Mouse (Mus musculus) midbrain, embryonic 15.5 days (tissue): ENCODE results near the gene Rnasel. TPM values are rescaled to one million over a fixed set of nuclear protein-coding genes. Genes with fewer than 3 reads are reported as not detected.
"Not testable (repeated sequence)": the region's sequence is repeated elsewhere in the genome, so short reads cannot be mapped to it uniquely, and the experiment has no call there.

Source experiments
- ATAC-seq: fragments of 200-750 bp; cut with Nextera tagmentation; replicated peaks from 2 replicates; pipeline ENCODE4 v1.8.0; 2017; ENCODE audit warnings: moderate TSS enrichment
- H3K27ac ChIP-seq: fragments of 300-500 bp; sonication (generic); 2 replicates; pipeline ENCODE4 v1.5.1; 2015; ENCODE audit warnings: mild to moderate bottlenecking, inconsistent platforms
- H3K27me3 ChIP-seq: fragments of 300-500 bp; sonication (generic); replicated peaks from 2 replicates; pipeline ENCODE4 v1.6.1; 2015; ENCODE audit warnings: inconsistent platforms
- H3K36me3 ChIP-seq: fragments of 300-500 bp; sonication (generic); replicated peaks from 2 replicates; pipeline ENCODE4 v1.6.1; 2015; ENCODE audit warnings: inconsistent platforms
- H3K4me1 ChIP-seq: fragments of 300-500 bp; sonication (generic); 2 replicates; pipeline ENCODE4 v1.6.1; 2015; ENCODE audit warnings: inconsistent platforms
- H3K4me2 ChIP-seq: fragments of 300-500 bp; sonication (generic); 2 replicates; pipeline ENCODE4 v1.6.1; 2015; ENCODE audit warnings: inconsistent platforms, mild to moderate bottlenecking, moderate library complexity
- H3K4me3 ChIP-seq: fragments of 300-500 bp; sonication (generic); 2 replicates; pipeline ENCODE4 v1.5.1; 2015; ENCODE audit warnings: mild to moderate bottlenecking, inconsistent platforms
- H3K9ac ChIP-seq: fragments of 300-500 bp; sonication (generic); 2 replicates; pipeline ENCODE4 v1.6.1; 2015; ENCODE audit warnings: mild to moderate bottlenecking, inconsistent platforms
- H3K9me3 ChIP-seq: fragments of 300-500 bp; sonication (generic); 2 replicates; pipeline ENCODE4 v1.6.1; 2016; ENCODE audit warnings: inconsistent platforms
- WGBS: fragments of 180-500 bp; shearing (Covaris S2); methylation state at CpG from one replicate; pipeline ENCODE4 v1.1.7; 2015; ENCODE audit warnings: mixed read lengths; 5-methylcytosine and 5-hydroxymethylcytosine counted together
- polyA plus RNA-seq: library from polyadenylated mRNA; unstranded; fragments of >200 nt; fragmentation: Nextera tagmentation; extraction: Ambion mirVana; gene quantifications from 2 replicates; pipeline ENCODE4 v1.2.1, GENCODE M21; 2015

The Rnasel gene
- polyA plus RNA-seq, 1 experiment from 2014 or later: 48.3 TPM

DNA sequence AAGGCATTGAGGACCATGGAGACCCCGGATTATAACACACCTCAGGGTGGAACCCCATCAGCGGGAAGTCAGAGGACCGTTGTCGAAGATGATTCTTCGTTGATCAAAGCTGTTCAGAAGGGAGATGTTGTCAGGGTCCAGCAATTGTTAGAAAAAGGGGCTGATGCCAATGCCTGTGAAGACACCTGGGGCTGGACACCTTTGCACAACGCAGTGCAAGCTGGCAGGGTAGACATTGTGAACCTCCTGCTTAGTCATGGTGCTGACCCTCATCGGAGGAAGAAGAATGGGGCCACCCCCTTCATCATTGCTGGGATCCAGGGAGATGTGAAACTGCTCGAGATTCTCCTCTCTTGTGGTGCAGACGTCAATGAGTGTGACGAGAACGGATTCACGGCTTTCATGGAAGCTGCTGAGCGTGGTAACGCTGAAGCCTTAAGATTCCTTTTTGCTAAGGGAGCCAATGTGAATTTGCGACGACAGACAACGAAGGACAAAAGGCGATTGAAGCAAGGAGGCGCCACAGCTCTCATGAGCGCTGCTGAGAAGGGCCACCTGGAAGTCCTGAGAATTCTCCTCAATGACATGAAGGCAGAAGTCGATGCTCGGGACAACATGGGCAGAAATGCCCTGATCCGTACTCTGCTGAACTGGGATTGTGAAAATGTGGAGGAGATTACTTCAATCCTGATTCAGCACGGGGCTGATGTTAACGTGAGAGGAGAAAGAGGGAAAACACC lies 4.7 kb downstream of the Rnasel start:
- no peak for ATAC-seq
- Histone ChIP-seq H3K36me3 (peaks cover 19% of the 10 kb centered on the region; the same call in 1 of the 2 replicates), H3K4me2 (no peak overlapping the region), H3K9me3 (no peaks in the 10 kb centered on the region), H3K4me3 (no peak overlapping the region), H3K27ac (no peak overlapping the region), H3K9ac (no peak overlapping the region), H3K27me3 (no peaks in the 10 kb centered on the region), H3K4me1 (peaks cover 27% of the 10 kb centered on the region)
- 81% methylated on average over 25 of the region's 25 CpGs for WGBS

DNA sequence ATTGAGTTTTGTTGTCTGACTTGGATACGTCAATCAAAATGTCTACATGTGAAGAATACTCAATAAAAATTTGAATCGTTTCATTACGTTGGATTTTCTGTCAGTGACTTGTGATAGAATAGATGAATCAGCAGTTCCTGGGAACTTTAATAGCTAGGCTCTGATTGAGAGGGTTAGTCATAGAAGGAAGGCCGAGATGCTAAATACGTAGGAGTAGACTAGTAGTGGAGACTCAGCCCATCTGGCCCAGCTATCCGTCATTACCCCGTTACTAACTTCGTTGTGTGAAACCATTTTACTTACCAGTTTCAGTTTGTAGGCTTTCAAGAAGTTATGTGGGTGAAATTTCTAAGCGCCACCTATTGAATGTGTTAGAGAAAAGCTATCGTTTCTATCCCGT lies 14.9 kb downstream of the Rnasel start:
- H3K27me3 ChIP-seq: no peaks in the 10 kb centered on the region
- H3K4me1 ChIP-seq: no peaks in the 10 kb centered on the region
- no peak overlapping the region for H3K27ac ChIP-seq
- H3K9me3 ChIP-seq: no peaks in the 10 kb centered on the region
- WGBS: 91% methylated on average over 11 of the region's 11 CpGs
- H3K36me3 ChIP-seq: peaks cover 5% of the 10 kb centered on the region; the same call in 1 of the 2 replicates
- no peak for ATAC-seq
- no peak overlapping the region for H3K4me3 ChIP-seq
- H3K9ac ChIP-seq: no peak overlapping the region
- H3K4me2 ChIP-seq: no peak overlapping the region

DNA sequence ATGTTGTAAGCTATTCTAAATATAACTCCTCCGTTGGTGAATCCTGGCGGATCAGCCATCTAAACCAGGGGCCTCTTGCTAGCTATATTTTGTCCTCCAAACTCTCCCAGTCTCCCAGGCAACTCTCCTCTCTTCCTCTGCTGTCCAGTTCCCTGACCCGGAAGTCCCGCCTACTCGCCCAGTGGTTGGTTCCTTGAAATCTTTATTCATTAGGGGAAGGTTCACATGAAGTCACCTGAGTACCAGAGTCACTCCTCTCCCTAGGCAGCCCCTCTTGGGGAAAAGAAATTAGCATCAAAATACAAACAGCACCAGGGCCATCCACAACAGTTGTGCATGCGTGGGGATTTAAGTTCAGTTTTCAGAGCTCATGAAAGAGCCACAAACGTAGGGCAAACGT lies 17.1 kb downstream of the Rnasel start:
- Histone ChIP-seq H3K4me1 (no peaks in the 10 kb centered on the region), H3K27me3 (no peaks in the 10 kb centered on the region), H3K27ac (no peak overlapping the region), H3K9me3 (no peaks in the 10 kb centered on the region), H3K4me2 (no peak overlapping the region), H3K9ac (no peak overlapping the region), H3K36me3 (no peaks in the 10 kb centered on the region), H3K4me3 (no peak overlapping the region)
- ATAC-seq: no peak
- 44% methylated on average over 8 of the region's 8 CpGs for WGBS

DNA sequence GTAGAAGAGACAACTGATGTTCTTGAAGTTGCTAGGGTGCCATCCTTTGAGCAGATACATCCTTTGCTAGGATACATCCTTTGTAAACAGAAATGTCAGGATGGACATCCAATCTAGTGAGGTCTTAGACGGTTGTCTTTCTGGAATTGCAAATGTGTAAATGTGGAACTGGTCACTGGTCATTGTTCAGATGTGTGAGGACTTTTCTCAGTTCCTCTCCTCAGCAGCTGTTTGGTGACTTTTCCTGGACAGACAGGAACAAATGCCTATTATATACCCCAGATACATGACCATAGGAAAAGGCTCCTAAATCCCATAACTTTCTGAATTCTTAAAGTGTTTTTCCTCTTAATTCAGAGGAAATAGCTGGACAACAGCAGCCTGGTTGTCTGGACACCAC lies 18.1 kb downstream of the Rnasel start:
- no peak for ATAC-seq
- H3K27me3 ChIP-seq: no peaks in the 10 kb centered on the region
- H3K4me2 ChIP-seq: no peak overlapping the region
- no peaks in the 10 kb centered on the region for H3K9me3 ChIP-seq
- no peaks in the 10 kb centered on the region for H3K36me3 ChIP-seq
- H3K4me1 ChIP-seq: no peaks in the 10 kb centered on the region
- H3K4me3 ChIP-seq: no peak overlapping the region
- WGBS: 97% methylated on average over 1 of the region's 1 CpGs
- H3K27ac ChIP-seq: no peak overlapping the region
- H3K9ac ChIP-seq: no peak overlapping the region

DNA sequence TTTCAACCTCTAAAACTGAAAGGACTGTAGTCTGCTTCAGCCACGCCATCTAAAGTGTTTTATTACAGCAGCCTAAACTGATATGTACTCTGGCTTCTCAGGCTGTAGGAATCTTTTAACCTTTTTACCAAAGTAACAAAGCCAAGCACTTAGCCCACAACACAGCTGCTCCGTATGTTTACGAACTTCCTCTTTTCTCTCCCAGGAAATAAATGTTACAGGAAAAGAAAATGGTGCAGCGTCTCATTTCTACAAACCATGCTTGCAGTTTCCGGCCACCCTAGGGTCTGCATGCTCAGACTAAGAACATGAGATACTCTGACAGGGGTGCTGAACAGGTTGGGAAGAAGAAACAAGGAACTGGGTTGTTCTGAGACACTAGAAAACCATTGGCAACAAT lies 19.2 kb downstream of the Rnasel start:
- Histone ChIP-seq H3K4me2 (no peak overlapping the region), H3K36me3 (no peaks in the 10 kb centered on the region), H3K9me3 (no peaks in the 10 kb centered on the region), H3K4me1 (no peaks in the 10 kb centered on the region), H3K9ac (no peak overlapping the region), H3K27me3 (no peaks in the 10 kb centered on the region), H3K4me3 (no peak overlapping the region), H3K27ac (no peak overlapping the region)
- WGBS: 93% methylated on average over 5 of the region's 5 CpGs
- no peak for ATAC-seq

DNA sequence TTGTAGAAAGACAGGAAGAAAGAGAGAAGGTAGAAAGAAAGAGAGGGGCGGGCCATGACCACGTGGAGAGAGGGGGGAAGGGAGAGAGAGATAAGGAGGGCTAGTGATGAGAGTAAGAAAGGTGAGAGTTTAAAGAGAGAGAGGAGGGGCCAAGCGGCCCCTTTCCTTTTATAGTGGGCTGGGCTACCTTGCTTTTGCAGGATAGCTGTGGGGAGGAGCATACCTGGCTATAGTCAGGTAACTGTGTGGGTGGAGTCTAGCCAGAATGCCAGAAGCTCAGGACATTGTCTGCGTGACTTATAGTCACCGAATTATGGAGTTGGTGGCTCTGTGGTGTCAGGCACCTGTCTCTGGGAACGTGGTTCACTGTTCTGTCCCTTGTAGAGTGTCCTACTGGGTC lies 20.3 kb downstream of the Rnasel start:
- not testable (repeated sequence) for H3K36me3 ChIP-seq, H3K4me1 ChIP-seq, ATAC-seq, H3K9ac ChIP-seq, H3K4me3 ChIP-seq, H3K9me3 ChIP-seq, H3K27ac ChIP-seq, H3K4me2 ChIP-seq, H3K27me3 ChIP-seq
- 73% methylated on average over 6 of the region's 6 CpGs for WGBS

DNA sequence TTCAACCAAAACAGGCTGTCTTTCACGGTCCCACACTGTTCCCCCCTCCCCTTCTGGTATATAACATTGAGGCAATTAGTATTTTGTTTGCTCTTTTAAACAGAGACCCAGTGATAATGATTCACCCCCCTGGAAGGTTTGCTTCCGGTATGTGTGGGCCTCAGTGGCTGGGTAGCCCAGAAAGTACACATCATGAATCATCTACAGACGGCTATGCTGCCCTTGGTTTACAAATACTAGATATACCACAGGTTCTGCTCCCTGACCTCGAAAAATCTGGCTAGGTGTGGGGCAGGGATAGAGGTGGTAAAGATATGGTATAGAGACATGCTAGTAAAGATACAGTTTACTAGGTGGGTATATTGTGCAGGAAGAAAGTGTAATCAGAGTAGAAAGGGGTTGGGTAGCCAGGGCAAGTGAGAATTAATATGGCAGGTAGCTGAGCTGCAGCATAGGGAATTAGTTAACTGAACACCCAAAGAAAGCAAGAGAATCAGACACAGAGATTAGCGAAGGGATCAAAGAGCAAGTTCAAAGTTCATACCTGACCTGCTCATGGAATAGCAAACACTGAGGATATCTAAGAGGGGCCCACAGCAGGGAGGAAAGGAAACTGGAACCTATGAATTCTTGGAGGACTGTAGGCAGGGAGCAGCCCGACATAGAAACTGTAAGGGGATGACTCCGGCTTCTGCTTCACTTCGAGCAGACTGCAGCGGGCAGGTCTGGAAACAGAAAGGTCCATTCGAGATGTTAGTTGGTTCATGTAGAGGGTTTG lies 21.0 kb downstream of the Rnasel start:
- Histone ChIP-seq H3K27me3 (no peaks in the 10 kb centered on the region), H3K4me3 (no peak overlapping the region), H3K9ac (no peak overlapping the region), H3K4me2 (no peak overlapping the region), H3K9me3 (no peaks in the 10 kb centered on the region), H3K4me1 (no peaks in the 10 kb centered on the region), H3K36me3 (no peaks in the 10 kb centered on the region), H3K27ac (no peak overlapping the region)
- no peak for ATAC-seq
- WGBS: 85% methylated on average over 10 of the region's 10 CpGs

DNA sequence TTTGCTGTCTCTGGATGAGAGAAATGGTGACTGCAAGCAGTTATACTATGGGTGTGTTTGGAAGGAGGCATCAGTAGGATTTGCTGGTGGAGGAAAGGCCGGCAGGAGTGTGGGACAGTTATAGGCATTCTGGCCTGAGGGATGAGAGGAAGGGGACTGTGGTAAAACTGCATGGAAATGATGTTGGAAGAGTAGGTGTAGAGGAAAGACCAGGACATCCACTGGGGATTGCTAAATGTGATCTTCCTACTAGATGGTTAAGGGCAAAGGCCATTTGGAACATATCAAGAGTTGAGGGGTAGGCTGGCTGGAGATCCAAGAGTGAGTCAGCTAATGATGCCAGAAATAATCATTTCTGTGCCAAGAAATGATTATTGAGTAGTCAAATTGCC lies 21.5 kb downstream of the Rnasel start:
- 84% methylated on average over 1 of the region's 1 CpGs for WGBS
- Histone ChIP-seq H3K4me2 (no peak overlapping the region), H3K27ac (no peak overlapping the region), H3K9ac (no peak overlapping the region), H3K4me1 (no peaks in the 10 kb centered on the region), H3K4me3 (no peak overlapping the region), H3K9me3 (no peaks in the 10 kb centered on the region), H3K27me3 (no peaks in the 10 kb centered on the region), H3K36me3 (no peaks in the 10 kb centered on the region)
- ATAC-seq: no peak

DNA sequence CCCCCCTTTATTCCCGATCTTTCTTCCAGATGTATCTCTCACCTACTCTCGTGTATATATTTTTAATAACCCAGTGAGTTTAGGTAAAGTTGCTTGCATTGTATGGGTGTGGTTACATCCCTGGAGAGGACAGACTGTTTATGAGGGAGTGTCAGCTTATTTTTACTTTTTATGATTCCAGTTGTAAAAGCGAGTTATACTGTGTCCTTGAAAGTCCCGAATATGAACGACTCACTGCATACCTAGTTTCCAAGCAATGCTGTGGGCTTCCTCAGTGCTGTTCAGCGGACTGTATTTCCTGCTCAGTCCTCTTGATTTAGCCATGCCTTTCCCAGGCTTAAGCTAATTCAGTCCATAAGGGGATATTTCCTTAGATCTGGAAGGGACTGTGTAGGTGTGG lies 25.9 kb downstream of the Rnasel start:
- 92% methylated on average over 6 of the region's 6 CpGs for WGBS
- no peak overlapping the region for H3K4me3 ChIP-seq
- no peaks in the 10 kb centered on the region for H3K36me3 ChIP-seq
- no peak for ATAC-seq
- H3K9ac ChIP-seq: no peak overlapping the region
- H3K27ac ChIP-seq: no peak overlapping the region
- H3K27me3 ChIP-seq: no peaks in the 10 kb centered on the region
- H3K9me3 ChIP-seq: no peaks in the 10 kb centered on the region
- H3K4me2 ChIP-seq: no peak overlapping the region
- no peaks in the 10 kb centered on the region for H3K4me1 ChIP-seq

DNA sequence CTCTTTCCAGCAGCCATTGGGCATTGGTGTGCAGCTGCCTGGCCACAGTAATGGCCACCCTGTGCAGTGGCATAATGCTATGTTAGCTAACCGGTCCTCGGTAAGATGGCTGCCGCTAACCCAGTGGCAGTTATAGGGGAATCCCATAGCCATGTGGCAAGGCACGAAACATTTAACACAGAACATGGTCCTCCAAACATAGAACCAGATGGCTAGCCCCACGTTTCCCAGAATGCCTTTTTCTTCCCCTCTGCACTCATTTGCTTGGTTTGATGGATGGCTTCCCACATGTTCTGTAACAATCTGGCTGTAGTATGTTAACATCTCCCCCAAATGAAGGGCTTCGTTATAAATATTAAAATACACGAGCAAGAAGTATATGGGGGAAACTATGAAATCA lies 27.0 kb downstream of the Rnasel start:
- Histone ChIP-seq H3K4me3 (no peak overlapping the region), H3K36me3 (no peaks in the 10 kb centered on the region), H3K4me1 (no peaks in the 10 kb centered on the region), H3K9ac (no peak overlapping the region), H3K9me3 (no peaks in the 10 kb centered on the region), H3K27ac (no peak overlapping the region), H3K27me3 (no peaks in the 10 kb centered on the region), H3K4me2 (no peak overlapping the region)
- WGBS: 92% methylated on average over 7 of the region's 7 CpGs
- ATAC-seq: no peak

DNA sequence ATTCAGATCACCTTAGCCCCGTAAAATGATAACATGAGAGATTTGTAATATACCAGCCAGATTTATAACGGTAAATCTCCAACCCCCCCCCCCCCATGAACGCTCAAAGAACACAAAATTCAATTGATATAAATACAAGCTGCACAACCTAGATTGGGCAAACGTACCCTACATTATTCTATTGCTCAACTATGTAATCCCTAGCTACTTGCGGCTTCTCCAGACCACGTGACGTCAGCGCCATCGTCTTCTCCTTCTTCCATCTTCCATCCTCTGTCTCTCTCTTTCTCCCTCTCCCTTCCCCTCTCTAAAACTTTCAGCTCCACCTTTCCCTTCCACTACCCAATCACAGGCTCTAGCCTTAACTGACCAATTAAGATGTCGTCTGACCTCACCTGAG lies 29.0 kb downstream of the Rnasel start:
- H3K9me3 ChIP-seq: no peaks in the 10 kb centered on the region
- H3K9ac ChIP-seq: no peak overlapping the region
- no peaks in the 10 kb centered on the region for H3K27me3 ChIP-seq
- ATAC-seq: no peak
- H3K36me3 ChIP-seq: no peaks in the 10 kb centered on the region
- H3K4me2 ChIP-seq: no peak overlapping the region
- 92% methylated on average over 10 of the region's 10 CpGs for WGBS
- no peaks in the 10 kb centered on the region for H3K4me1 ChIP-seq
- H3K27ac ChIP-seq: no peak overlapping the region
- no peak overlapping the region for H3K4me3 ChIP-seq

DNA sequence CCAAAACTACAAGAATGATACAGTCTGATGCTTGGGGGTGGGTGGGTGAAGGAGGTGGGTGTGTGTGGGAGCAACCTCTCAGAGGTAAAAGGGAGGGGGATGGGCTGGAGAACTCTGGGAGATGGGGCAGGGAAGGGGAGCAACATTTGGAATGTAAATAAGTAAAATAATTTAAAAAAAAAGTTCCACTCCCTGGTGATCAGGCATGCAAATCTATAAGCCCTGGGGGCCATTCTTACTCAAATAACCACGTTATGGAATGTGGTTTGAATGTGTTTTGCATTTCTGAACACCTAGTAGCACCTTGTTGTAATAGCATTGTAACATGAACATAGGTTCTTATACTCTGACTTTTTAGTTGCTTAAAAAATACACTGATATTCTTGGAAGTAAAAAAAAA lies 34.1 kb downstream of the Rnasel start:
- no peaks in the 10 kb centered on the region for H3K9me3 ChIP-seq
- no peaks in the 10 kb centered on the region for H3K4me1 ChIP-seq
- no peaks in the 10 kb centered on the region for H3K27me3 ChIP-seq
- no peak overlapping the region for H3K9ac ChIP-seq
- ATAC-seq: no peak
- no peak overlapping the region for H3K4me2 ChIP-seq
- no peak overlapping the region for H3K27ac ChIP-seq
- 37% methylated on average over 1 of the region's 1 CpGs for WGBS
- H3K36me3 ChIP-seq: no peaks in the 10 kb centered on the region
- H3K4me3 ChIP-seq: no peak overlapping the region

DNA sequence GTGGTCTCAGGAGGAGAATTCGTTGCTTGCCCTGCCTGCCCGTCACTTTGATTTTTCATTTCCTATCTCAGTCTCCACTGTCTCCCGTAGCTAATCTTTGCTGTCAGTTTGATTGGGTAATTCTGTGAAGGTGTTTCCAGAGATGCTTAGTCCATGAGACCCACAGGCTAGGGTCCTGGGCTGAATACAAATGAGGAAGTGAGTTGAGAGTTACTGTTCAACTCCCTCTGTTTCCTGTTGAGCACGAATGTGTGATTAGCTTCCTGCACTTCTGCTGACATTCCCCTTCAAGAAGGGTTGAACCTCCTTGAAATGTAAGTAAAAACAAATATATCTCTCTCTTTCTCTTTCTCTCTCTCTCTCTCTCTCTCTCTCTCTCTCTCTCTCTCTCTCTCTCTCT lies 36.4 kb downstream of the Rnasel start:
- Histone ChIP-seq H3K9me3 (no peaks in the 10 kb centered on the region), H3K36me3 (no peaks in the 10 kb centered on the region), H3K4me1 (no peaks in the 10 kb centered on the region), H3K4me2 (no peak overlapping the region), H3K27me3 (no peaks in the 10 kb centered on the region), H3K27ac (no peak overlapping the region), H3K9ac (no peak overlapping the region), H3K4me3 (no peak overlapping the region)
- no peak for ATAC-seq
- WGBS: 67% methylated on average over 4 of the region's 4 CpGs
